Mouse (Mus musculus) midbrain, embryonic 16.5 days (tissue): ENCODE measurements at regions not wholly inside any gene's neighbourhood (a gene's known extent, or its start where the extent isn't known, plus 50 kb on each side); places are given as distances from the start of the nearest gene placed in this dataset.

Experiments used
- ATAC-seq: fragments of 200-750 bp; cut with Nextera tagmentation; 2 replicates; pipeline ENCODE4 v1.8.0; 2017; ENCODE audit warnings: moderate TSS enrichment
- H3K27ac ChIP-seq: fragments of 300-500 bp; sonication (generic); 2 replicates; pipeline ENCODE4 v1.5.1; 2014; ENCODE audit warnings: mild to moderate bottlenecking, low read length, mixed read lengths
- H3K27me3 ChIP-seq: fragments of 300-500 bp; sonication (generic); 2 replicates; pipeline ENCODE4 v1.6.1; 2014; ENCODE audit warnings: low read depth, low read length, mixed read lengths; ENCODE audit not compliant: control insufficient read depth, insufficient read depth
- H3K36me3 ChIP-seq: fragments of 300-500 bp; sonication (generic); 2 replicates; pipeline ENCODE4 v1.6.1; 2014; ENCODE audit warnings: mild to moderate bottlenecking, low read length, moderate library complexity, mixed read lengths; ENCODE audit not compliant: control insufficient read depth, insufficient read depth
- H3K4me1 ChIP-seq: fragments of 300-500 bp; sonication (generic); 2 replicates; pipeline ENCODE4 v1.6.1; 2014; ENCODE audit warnings: mild to moderate bottlenecking, low read length, mixed read lengths; ENCODE audit not compliant: control insufficient read depth, insufficient read depth
- H3K4me2 ChIP-seq: fragments of 300-500 bp; sonication (generic); 2 replicates; pipeline ENCODE4 v1.6.1; 2014; ENCODE audit warnings: mild to moderate bottlenecking, low read length, mixed read lengths
- H3K4me3 ChIP-seq: fragments of 300-500 bp; sonication (generic); 2 replicates; pipeline ENCODE4 v1.5.1; 2014; ENCODE audit warnings: low read depth, mild to moderate bottlenecking, low read length, moderate library complexity, mixed read lengths
- H3K9ac ChIP-seq: fragments of 300-500 bp; sonication (generic); 2 replicates; pipeline ENCODE4 v1.6.1; 2014; ENCODE audit warnings: low read depth, low read length, mixed read lengths
- H3K9me3 ChIP-seq: fragments of 300-500 bp; sonication (generic); replicated peaks from 2 replicates; pipeline ENCODE4 v1.6.1; 2014; ENCODE audit warnings: mild to moderate bottlenecking, low read length, mixed read lengths; ENCODE audit not compliant: control insufficient read depth, poor library complexity, severe bottlenecking
- WGBS: fragments of 180-500 bp; shearing (Covaris S2); extraction: QIAGEN DNeasy Blood & Tissue Kit; methylation state at CpG from one replicate; pipeline ENCODE4 v1.1.7; 2014; 5-methylcytosine and 5-hydroxymethylcytosine counted together

DNA sequence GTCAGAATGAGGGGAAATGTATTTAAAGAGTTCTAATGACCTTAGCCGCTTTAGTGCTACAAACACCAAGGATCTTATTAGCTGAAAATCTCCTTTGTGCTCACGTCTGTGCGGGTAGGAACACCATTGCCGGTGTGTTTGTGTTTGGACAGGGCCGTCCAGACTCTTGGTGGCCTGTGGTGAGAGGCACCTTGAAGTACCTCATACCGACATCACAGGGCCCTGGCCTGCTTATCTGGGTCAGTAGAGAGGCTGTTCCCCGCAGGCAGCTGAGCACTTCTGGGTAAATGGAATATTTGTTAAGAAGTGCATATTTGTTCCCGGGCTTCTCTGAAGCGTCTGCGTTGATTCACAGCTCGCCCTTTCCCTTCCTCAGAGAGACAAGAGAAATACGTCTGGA lies 232.8 kb upstream of the Prox1 start:
- H3K4me3 ChIP-seq: no peak overlapping the region
- no peak overlapping the region for H3K4me2 ChIP-seq
- WGBS: 49% methylated on average over 12 of the region's 12 CpGs
- H3K9ac ChIP-seq: no peak overlapping the region
- H3K36me3 ChIP-seq: no peaks in the 10 kb centered on the region
- no peaks in the 10 kb centered on the region; the same call in 1 of the 2 replicates for H3K27me3 ChIP-seq
- no peak overlapping the region for H3K27ac ChIP-seq
- no peak for ATAC-seq
- no peaks in the 10 kb centered on the region for H3K9me3 ChIP-seq
- no peaks in the 10 kb centered on the region for H3K4me1 ChIP-seq

DNA sequence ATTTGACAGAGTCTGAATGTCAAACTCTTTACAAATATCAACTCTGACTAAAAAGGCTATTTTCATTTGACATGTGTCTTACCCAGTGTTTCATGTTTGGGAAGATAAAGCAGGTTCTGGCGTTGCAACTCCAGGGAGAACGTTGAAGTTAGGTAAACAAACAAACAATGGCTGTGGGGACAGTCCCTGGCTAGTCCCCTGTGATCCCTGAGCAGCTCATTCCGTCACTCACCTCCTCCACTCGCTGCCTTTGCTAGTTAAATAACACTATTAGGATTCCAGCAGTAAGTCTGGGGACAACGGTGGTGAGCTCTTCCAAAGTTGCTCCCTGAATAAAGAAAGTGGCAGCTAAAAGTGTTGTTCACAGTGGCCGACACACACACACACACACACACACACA lies 227.8 kb upstream of the Prox1 start:
- Histone ChIP-seq H3K9me3 (no peaks in the 10 kb centered on the region), H3K27ac (no peak overlapping the region), H3K4me1 (no peaks in the 10 kb centered on the region), H3K9ac (no peak overlapping the region), H3K4me2 (no peak overlapping the region), H3K27me3 (no peaks in the 10 kb centered on the region; the same call in 1 of the 2 replicates), H3K36me3 (no peaks in the 10 kb centered on the region), H3K4me3 (no peak overlapping the region)
- ATAC-seq: no peak
- 68% methylated on average over 6 of the region's 6 CpGs for WGBS

DNA sequence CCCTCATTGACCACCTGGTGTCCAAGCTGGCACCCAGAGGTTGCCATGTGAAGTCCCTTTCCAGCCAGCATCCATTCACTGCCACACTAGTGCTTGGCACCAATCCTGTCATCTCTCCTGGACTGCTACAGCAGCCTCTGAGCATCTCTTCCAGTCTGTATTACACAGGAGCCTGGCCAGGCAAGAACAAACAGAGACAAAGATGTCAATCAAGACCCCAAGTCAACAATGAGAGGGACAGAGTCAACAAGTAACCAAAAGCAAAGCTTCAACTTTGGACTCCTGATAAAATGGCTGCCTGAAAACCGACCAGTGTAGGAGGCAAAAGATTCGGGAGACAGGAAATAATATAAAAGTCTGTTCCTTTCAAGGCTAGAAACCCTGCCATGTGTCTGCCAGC lies 227.3 kb upstream of the Prox1 start:
- no peak overlapping the region for H3K9ac ChIP-seq
- 85% methylated on average over 2 of the region's 2 CpGs for WGBS
- no peaks in the 10 kb centered on the region; the same call in 1 of the 2 replicates for H3K27me3 ChIP-seq
- H3K4me3 ChIP-seq: no peak overlapping the region
- no peaks in the 10 kb centered on the region for H3K36me3 ChIP-seq
- no peaks in the 10 kb centered on the region for H3K9me3 ChIP-seq
- no peak overlapping the region for H3K4me2 ChIP-seq
- no peak for ATAC-seq
- H3K27ac ChIP-seq: no peak overlapping the region
- H3K4me1 ChIP-seq: 0 out of 2 replicates have a peak, but pooled peaks cover 3% of the 10 kb centered on the region

DNA sequence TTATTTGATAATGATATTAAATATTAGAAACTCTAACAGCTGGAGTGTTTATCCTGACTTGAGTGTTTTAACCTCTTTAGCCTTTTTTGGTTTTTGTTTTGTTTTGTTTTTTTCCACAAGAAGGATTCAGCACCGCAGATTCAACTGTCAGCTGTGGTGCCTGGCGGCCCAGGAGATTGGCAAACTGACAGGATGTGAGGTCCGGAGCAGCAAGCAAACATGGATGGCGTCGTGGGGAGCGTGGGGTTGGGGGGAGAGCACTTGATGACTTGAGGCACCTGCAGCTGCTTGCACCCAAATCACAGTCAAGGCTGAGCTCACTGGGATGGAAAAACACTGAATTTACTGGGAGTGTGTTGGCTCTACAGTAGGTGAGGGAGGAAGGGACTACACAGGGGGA lies 222.5 kb upstream of the Prox1 start:
- H3K4me3 ChIP-seq: no peak overlapping the region
- 0 out of 2 replicates have a peak, but pooled peaks cover 6% of the 10 kb centered on the region for H3K4me1 ChIP-seq
- WGBS: 60% methylated on average over 6 of the region's 6 CpGs
- no peak overlapping the region for H3K9ac ChIP-seq
- H3K27ac ChIP-seq: no peak overlapping the region
- no peaks in the 10 kb centered on the region for H3K36me3 ChIP-seq
- H3K9me3 ChIP-seq: no peaks in the 10 kb centered on the region
- no peak for ATAC-seq
- no peaks in the 10 kb centered on the region for H3K27me3 ChIP-seq
- no peak overlapping the region for H3K4me2 ChIP-seq

DNA sequence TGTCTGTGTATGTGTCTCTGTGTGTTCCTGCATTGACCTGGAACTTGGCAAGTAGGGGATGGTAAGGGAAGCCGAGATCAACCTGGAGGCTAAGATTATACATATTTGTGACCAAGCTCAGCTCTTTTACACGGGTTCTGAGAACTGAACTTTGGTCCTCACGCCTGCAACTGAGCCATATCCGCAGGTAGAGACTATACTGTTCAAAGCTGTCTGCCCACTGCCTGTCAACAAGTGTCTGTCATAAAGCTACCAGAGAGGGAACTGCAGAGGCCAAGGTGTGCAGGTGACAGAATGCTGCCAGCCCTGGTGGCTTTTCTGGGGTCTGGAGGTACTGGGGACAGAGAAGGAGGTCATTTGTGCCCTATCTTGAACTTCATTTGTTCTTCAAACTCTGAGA lies 218.3 kb upstream of the Prox1 start:
- Histone ChIP-seq H3K36me3 (no peaks in the 10 kb centered on the region), H3K9ac (no peak overlapping the region), H3K27me3 (no peaks in the 10 kb centered on the region), H3K4me1 (0 out of 2 replicates have a peak, but pooled peaks cover 6% of the 10 kb centered on the region), H3K27ac (no peak overlapping the region), H3K4me2 (no peak overlapping the region), H3K9me3 (no peaks in the 10 kb centered on the region), H3K4me3 (no peak overlapping the region)
- ATAC-seq: no peak
- 94% methylated on average over 4 of the region's 4 CpGs for WGBS

DNA sequence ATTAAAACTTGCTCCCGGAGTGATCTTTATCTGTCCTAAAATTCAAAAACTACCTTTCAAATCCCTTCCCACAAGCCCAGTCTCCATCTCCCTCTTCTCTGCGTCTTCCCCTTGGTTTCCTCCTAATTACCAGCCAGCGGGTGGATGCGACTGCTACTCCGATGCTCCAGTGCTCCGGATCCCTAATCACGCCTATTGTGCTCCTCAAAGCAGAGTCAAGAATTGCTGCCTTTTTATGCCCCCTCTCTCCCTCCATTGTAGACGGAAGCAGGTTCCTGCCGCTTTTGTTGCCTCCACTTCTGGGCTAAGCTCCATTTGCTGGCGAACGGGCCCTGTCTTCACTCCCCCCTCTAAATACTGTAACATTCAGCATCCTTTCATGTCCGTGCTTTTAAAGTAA lies 214.0 kb upstream of the Prox1 start:
- 0 out of 2 replicates have a peak, but pooled peaks cover 1% of the 10 kb centered on the region for H3K4me1 ChIP-seq
- peak overlapping the region; percentile 25; the same call in 1 of the 2 replicates for H3K4me2 ChIP-seq
- no peaks in the 10 kb centered on the region for H3K27me3 ChIP-seq
- H3K9me3 ChIP-seq: no peaks in the 10 kb centered on the region
- H3K27ac ChIP-seq: no peak overlapping the region
- no peaks in the 10 kb centered on the region for H3K36me3 ChIP-seq
- no peak overlapping the region for H3K4me3 ChIP-seq
- no peak overlapping the region for H3K9ac ChIP-seq
- WGBS: 15% methylated on average over 12 of the region's 12 CpGs
- ATAC-seq: no peak

DNA sequence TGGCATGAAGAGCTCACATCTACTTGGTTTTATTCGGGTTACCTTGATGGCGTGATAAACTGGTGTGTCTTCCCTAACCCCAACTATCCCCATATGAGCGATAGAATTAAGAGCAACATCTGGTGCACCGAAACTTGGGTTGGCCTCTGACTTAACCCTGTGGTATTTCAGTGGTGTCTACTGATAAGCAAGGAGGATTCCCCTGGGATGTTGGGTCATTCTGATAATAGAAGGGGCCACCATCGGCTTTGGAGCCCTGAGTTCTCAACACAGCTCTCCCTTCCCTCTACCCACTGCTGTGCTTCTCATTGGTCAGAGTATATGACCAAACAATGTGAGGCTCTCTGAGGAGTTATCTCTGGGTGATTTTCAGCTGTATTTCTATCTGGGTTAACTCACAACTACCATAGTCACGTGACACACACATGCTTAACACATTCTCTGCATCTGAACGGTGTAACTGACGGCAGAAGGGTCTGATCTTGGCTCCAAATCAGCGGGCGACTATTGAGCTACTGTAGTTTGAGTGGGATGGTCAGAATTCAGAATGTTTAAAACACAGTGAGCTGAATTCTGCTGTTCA lies 212.8 kb upstream of the Prox1 start:
- no peak for ATAC-seq

DNA sequence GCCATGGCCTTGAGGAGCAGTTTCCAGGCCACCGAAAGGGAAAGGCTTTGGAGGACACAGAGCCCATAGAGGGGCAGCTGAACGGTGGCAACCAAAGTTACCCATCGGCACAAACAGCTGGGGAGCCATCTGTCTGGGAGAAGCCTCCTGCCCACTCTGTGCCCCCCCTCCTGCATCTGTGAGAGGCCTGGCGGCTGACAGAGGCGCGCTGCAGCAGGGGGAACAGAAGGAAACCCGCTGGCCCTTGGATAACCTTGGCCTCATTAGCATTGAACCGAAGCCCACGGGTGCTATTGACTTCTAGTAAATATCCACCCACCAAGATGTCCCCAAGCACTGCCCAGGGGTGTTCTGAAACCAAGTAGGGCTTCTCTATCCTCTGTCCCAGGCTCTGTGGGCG lies 209.6 kb upstream of the Prox1 start:
- ATAC-seq: no peak
- Histone ChIP-seq H3K4me2 (no peak overlapping the region), H3K9ac (no peak overlapping the region), H3K27ac (no peak overlapping the region), H3K27me3 (no peaks in the 10 kb centered on the region), H3K4me1 (peaks cover 5% of the 10 kb centered on the region; the same call in 1 of the 2 replicates), H3K36me3 (no peaks in the 10 kb centered on the region), H3K9me3 (no peaks in the 10 kb centered on the region), H3K4me3 (no peak overlapping the region)
- WGBS: 51% methylated on average over 10 of the region's 10 CpGs

More for the DNA sequence above, 212.8 kb upstream of the Prox1 start:
- H3K9me3 ChIP-seq: no peaks in the 10 kb centered on the region
- H3K9ac ChIP-seq: no peak overlapping the region
- no peak overlapping the region for H3K4me3 ChIP-seq
- no peaks in the 10 kb centered on the region for H3K4me1 ChIP-seq
- no peaks in the 10 kb centered on the region for H3K27me3 ChIP-seq
- H3K4me2 ChIP-seq: no peak overlapping the region
- no peaks in the 10 kb centered on the region for H3K36me3 ChIP-seq
- WGBS: 87% methylated on average over 10 of the region's 10 CpGs
- H3K27ac ChIP-seq: no peak overlapping the region

DNA sequence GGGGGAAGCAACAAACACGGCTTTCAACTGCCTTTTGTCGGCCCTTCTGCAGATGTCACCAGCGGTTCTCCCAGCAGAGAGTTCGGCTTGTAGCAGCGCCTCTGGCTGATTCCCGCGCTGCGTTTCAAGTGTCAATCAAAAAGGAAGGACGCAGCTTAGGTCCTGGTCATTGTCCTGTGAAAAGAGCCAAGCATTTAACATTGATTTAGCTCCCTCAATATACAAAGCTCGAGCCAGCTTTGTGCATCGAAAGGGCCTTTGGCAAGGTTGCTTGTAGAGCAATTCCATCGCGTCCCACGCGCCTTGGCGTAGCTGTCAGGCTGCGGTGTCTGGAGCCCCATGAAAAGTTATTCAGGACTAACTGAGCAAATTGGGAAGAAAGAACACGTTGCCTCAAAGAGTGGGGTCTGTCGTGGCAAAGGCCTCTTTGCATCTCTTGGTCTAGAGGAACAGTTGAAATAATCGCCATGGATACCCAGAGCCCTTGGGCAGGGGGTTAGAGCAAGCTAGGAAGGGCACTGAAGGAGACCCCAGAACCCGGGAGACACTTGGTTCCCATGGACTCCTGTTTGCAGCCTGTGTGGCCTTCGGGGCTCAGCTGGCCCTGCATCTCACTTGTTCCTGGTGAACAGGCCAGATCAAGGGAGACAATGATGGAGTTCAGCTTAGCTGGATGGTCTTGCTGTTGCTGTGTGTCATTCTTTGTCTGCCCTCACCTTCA lies 204.8 kb upstream of the Prox1 start:
- Histone ChIP-seq H3K4me2 (peak overlapping the region; percentile 35; the same call in 1 of the 2 replicates), H3K27me3 (no peaks in the 10 kb centered on the region), H3K9ac (peak overlapping the region; percentile 12; the same call in 1 of the 2 replicates), H3K4me3 (0 out of 2 replicates have a peak overlapping the region, but pooled peaks have one; percentile 2), H3K27ac (peak overlapping the region; percentile 30; the same call in 1 of the 2 replicates), H3K9me3 (no peaks in the 10 kb centered on the region), H3K36me3 (no peaks in the 10 kb centered on the region), H3K4me1 (peaks cover 9% of the 10 kb centered on the region; the same call in 1 of the 2 replicates)
- peak; percentile 56; the same call in 1 of the 2 replicates for ATAC-seq
- WGBS: 12% methylated on average over 22 of the region's 22 CpGs
